Mouse (Mus musculus): ENCODE data around the gene Apobec1. TPM values are rescaled to one million over a fixed set of nuclear protein-coding genes. Genes with fewer than 3 reads are reported as not detected.

Gene Apobec1
- total and polyA plus RNA-seq, 3 experiments: 4.5 to 5.8 TPM; not detected in 1

DNA sequence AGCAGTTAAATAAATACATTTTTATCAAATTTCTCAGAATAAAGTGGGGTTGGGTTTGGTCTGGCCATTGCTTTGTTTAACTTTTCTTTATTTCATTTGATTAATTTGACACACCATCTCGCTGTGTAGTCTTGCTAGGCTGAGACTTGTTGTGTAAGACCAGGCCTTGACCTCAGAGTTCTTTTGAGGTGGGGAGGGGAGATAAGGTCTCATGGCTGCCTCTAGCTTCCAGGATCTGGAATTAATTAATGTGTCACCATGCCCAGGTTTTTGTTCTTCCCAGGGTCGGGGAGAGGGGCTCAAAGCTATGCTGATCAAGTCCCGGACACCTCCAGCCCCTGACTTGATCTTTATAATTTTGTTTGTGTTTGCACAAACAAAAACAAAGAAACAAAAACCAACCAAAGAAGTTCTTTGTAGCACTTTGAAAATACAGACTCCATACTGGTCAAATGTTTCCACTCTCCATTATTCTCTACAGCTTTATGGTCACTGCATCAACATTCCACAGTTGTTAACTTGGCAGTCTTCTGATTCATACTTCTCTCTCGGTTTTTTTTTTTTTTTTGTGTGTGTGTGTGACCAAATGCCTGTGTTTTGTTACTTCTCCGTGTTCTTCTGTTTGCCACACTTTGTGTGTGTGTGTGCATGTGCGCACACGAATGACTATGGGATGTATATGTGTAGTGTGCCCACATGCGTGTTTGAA is 70.6 kb downstream of the Apobec1 start:
- H3K27me3 ChIP-seq (ENCODE audit: control insufficient read depth in 1 of 2, insufficient read depth in 2 of 2, low read length in 2 of 2): peaks cover 13 to 16% of the 10 kb centered on the region in 2 experiments
- no peak for DNase-seq (ENCODE audit: low read depth, low spot score)
- H3K9ac ChIP-seq (ENCODE audit: control insufficient read depth, low read depth, low read length, poor library complexity, severe bottlenecking): no peak overlapping the region
- no peaks in the 10 kb centered on the region for H3K36me3 ChIP-seq (ENCODE audit: control insufficient read depth in 1 of 2, insufficient read depth in 2 of 2, low read length in 2 of 2)
- TF ChIP-seq E2F4 (IDR thresholded peaks at IDR 0.05; ENCODE audit: borderline replicate concordance, low read depth, low read length) (no peak), USF2 (IDR thresholded peaks at IDR 0.05; ENCODE audit: borderline replicate concordance in 1 of 2, insufficient read depth in 1 of 2, low read depth in 1 of 2, low read length in 2 of 2) (no peak), CHD2 (IDR thresholded peaks at IDR 0.05; ENCODE audit: low read length) (no peak), BHLHE40 (IDR thresholded peaks at IDR 0.05; ENCODE audit: borderline replicate concordance, low read depth, low read length) (no peak), NELFE (IDR thresholded peaks at IDR 0.05; ENCODE audit: low read depth, low read length) (no peak), POLR2A (IDR thresholded peaks at IDR 0.05; ENCODE audit: control insufficient read depth in 1 of 2, insufficient read depth in 1 of 2, low read depth in 1 of 2, low read length in 2 of 2, poor library complexity in 1 of 2) (no peak), MYC (IDR thresholded peaks at IDR 0.05; ENCODE audit: low read depth, low read length) (no peak), ZKSCAN1 (IDR thresholded peaks at IDR 0.05; ENCODE audit: low read depth, low read length) (no peak), MEF2A (IDR thresholded peaks at IDR 0.05; ENCODE audit: extremely low read depth, insufficient replicate concordance, low read depth, low read length, poor library complexity, severe bottlenecking) (no peak), SMC3 (IDR thresholded peaks at IDR 0.05; ENCODE audit: low read depth, low read length) (no peak), MAZ (IDR thresholded peaks at IDR 0.05; ENCODE audit: low read depth, low read length) (no peak), ZNF384 (IDR thresholded peaks at IDR 0.05; ENCODE audit: low read depth, low read length) (no peak), ELF1 (IDR thresholded peaks at IDR 0.05; ENCODE audit: low read depth, low read length) (no peak), KAT2A (conservative IDR thresholded peaks at IDR 0.05; ENCODE audit: low read depth, low read length) (no peak), HCFC1 (IDR thresholded peaks at IDR 0.05; ENCODE audit: low read depth, low read length) (no peak)
- H3K79me2 ChIP-seq (ENCODE audit: control insufficient read depth, insufficient read depth, low read length, poor library complexity): no peaks in the 10 kb centered on the region
- H3K4me1 ChIP-seq (ENCODE audit: control insufficient read depth in 1 of 2, insufficient read depth in 2 of 2, low read length in 2 of 2): no peaks in the 10 kb centered on the region
- H3K4me3 ChIP-seq (ENCODE audit: control insufficient read depth in 1 of 2, insufficient read depth in 1 of 2, low read depth in 2 of 2, low read length in 2 of 2): no peak overlapping the region
- no peak overlapping the region for H3K27ac ChIP-seq (ENCODE audit: control insufficient read depth, low read depth, low read length)
- H3K9me3 ChIP-seq (replicated peaks; ENCODE audit: insufficient read depth, low read length): no peaks in the 10 kb centered on the region

- Histone ChIP-seq H3K27ac (ENCODE audit: control insufficient read depth, low read depth, low read length) (no peak overlapping the region), H3K79me2 (ENCODE audit: control insufficient read depth, insufficient read depth, low read length, poor library complexity) (no peaks in the 10 kb centered on the region), H3K4me3 (ENCODE audit: control insufficient read depth in 1 of 2, insufficient read depth in 1 of 2, low read depth in 2 of 2, low read length in 2 of 2) (no peak overlapping the region), H3K9ac (ENCODE audit: control insufficient read depth, low read depth, low read length, poor library complexity, severe bottlenecking) (no peak overlapping the region), H3K9me3 (replicated peaks; ENCODE audit: insufficient read depth, low read length) (no peaks in the 10 kb centered on the region), H3K27me3 (ENCODE audit: control insufficient read depth in 1 of 2, insufficient read depth in 2 of 2, low read length in 2 of 2) (peaks cover 10 to 16% of the 10 kb centered on the region in 2 experiments), H3K36me3 (ENCODE audit: control insufficient read depth in 1 of 2, insufficient read depth in 2 of 2, low read length in 2 of 2) (no peaks in the 10 kb centered on the region), H3K4me1 (ENCODE audit: control insufficient read depth in 1 of 2, insufficient read depth in 2 of 2, low read length in 2 of 2) (no peaks in the 10 kb centered on the region)
- no peak for TF ChIP-seq TCF12 (IDR thresholded peaks at IDR 0.05; ENCODE audit: low read depth, low read length)
- TF ChIP-seq SMC3 (IDR thresholded peaks at IDR 0.05; ENCODE audit: low read depth, low read length): no peak
- no peak for TF ChIP-seq ZC3H11A (IDR thresholded peaks at IDR 0.05; ENCODE audit: low read depth, low read length)
- TF ChIP-seq ZNF384 (IDR thresholded peaks at IDR 0.05; ENCODE audit: low read depth, low read length): no peak
- TF ChIP-seq E2F4 (IDR thresholded peaks at IDR 0.05; ENCODE audit: borderline replicate concordance, low read depth, low read length): no peak
- no peak for DNase-seq (ENCODE audit: low read depth, low spot score)
These were observed 74.1 kb downstream of the Apobec1 start for GRCm38 (mm10) chr6:122528136-122528535.

Other genes with a start within 250 kb of the Apobec1 start
- gene Rimklb, start 103.7 kb downstream of the Apobec1 start, total RNA-seq (2012; rRNA removed): 0.08 and 0.10 TPM in 2 replicates
- gene Rimklb, start 103.7 kb downstream of the Apobec1 start, polyA plus RNA-seq (2012; ENCODE audit: insufficient read depth in 1 of 2, insufficient read length in 2 of 2, low read depth in 1 of 2, low replicate concordance in 2 of 2, missing spikeins in 1 of 2): under 1 TPM in 1 of 2 experiments, not detected in 1; 0.04 TPM
- 0.13 TPM in 1 of 2 replicates, not detected in the other for gene Mfap5, start 96.6 kb downstream of the Apobec1 start, total RNA-seq (2012; rRNA removed)
- not detected for gene Mfap5, start 96.6 kb downstream of the Apobec1 start, polyA plus RNA-seq (2012; ENCODE audit: insufficient read depth in 1 of 2, insufficient read length in 2 of 2, low read depth in 1 of 2, low replicate concordance in 2 of 2, missing spikeins in 1 of 2)
- 0.13 TPM in 1 of 2 replicates, not detected in the other for gene Aicda, start 48.6 kb downstream of the Apobec1 start, total RNA-seq (2012; rRNA removed)
- gene Aicda, start 48.6 kb downstream of the Apobec1 start, polyA plus RNA-seq (2012; ENCODE audit: insufficient read depth in 1 of 2, insufficient read length in 2 of 2, low read depth in 1 of 2, low replicate concordance in 2 of 2, missing spikeins in 1 of 2): under 1 TPM in 1 of 2 experiments, not detected in 1; 0.03 TPM
- gene Gdf3, start 7.6 kb upstream of the Apobec1 start, total RNA-seq (2012; rRNA removed): 39.6 and 42.8 TPM in 2 replicates
- 10 to 100 TPM in 1 of 2 experiments, not detected in 1; 50.2 TPM for gene Gdf3, start 7.6 kb upstream of the Apobec1 start, polyA plus RNA-seq (2012; ENCODE audit: insufficient read depth in 1 of 2, insufficient read length in 2 of 2, low read depth in 1 of 2, low replicate concordance in 2 of 2, missing spikeins in 1 of 2)
- gene Dppa3, start 24.0 kb upstream of the Apobec1 start, total RNA-seq (2012; rRNA removed): not detected in 2 replicates
- gene Dppa3, start 24.0 kb upstream of the Apobec1 start, polyA plus RNA-seq (2012; ENCODE audit: insufficient read depth in 1 of 2, insufficient read length in 2 of 2, low read depth in 1 of 2, low replicate concordance in 2 of 2, missing spikeins in 1 of 2): not detected
- gene Nanog, start 105.0 kb upstream of the Apobec1 start, total RNA-seq (2012; rRNA removed): not detected in 2 replicates
- gene Nanog, start 105.0 kb upstream of the Apobec1 start, polyA plus RNA-seq (2012; ENCODE audit: insufficient read depth in 1 of 2, insufficient read length in 2 of 2, low read depth in 1 of 2, low replicate concordance in 2 of 2, missing spikeins in 1 of 2): under 1 TPM in 1 of 2 experiments, not detected in 1; 0.63 TPM
- gene Slc2a3, start 199.2 kb upstream of the Apobec1 start, total RNA-seq (2012; rRNA removed): 78.4 and 108 TPM in 2 replicates
- gene Slc2a3, start 199.2 kb upstream of the Apobec1 start, polyA plus RNA-seq (2012; ENCODE audit: insufficient read depth in 1 of 2, insufficient read length in 2 of 2, low read depth in 1 of 2, low replicate concordance in 2 of 2, missing spikeins in 1 of 2): 10 to 100 TPM in 1 of 2 experiments, not detected in 1; 93.4 TPM
- gene Foxj2, start 217.5 kb upstream of the Apobec1 start, total RNA-seq (2012; rRNA removed): 2.0 and 2.2 TPM in 2 replicates
- 1 to 10 TPM in 1 of 2 experiments, not detected in 1; 8.6 TPM for gene Foxj2, start 217.5 kb upstream of the Apobec1 start, polyA plus RNA-seq (2012; ENCODE audit: insufficient read depth in 1 of 2, insufficient read length in 2 of 2, low read depth in 1 of 2, low replicate concordance in 2 of 2, missing spikeins in 1 of 2)

Data from MEL (cell line).